ENCODE assay signal across 8 mouse cellular contexts in genomic region chr11:23047663-23048582, GRCm38 (mm10). TPM values are rescaled to one million over a fixed set of nuclear protein-coding genes. Genes with fewer than 3 reads are reported as not detected.
DNase-seq lines count a peak whose midpoint lies in the region; ATAC-seq and TF ChIP-seq lines count a peak whose summit lies in the region.

No protein-coding gene starts in this region.

- H3K27ac ChIP-seq in lung, embryonic 16.5 days (ENCODE audit: low read length), result no peak overlapping the region
- no peak overlapping the region for H3K27ac ChIP-seq in embryonic facial prominence, embryonic 13.5 days
- H3K27ac ChIP-seq in intestine, embryonic 16.5 days (ENCODE audit: low read length), result no peak overlapping the region
- no peak overlapping the region for H3K27ac ChIP-seq in olfactory bulb, adult 2 months (ENCODE audit: insufficient read depth, low read depth, low read length)

- no peak for DNase-seq in lung, adult 18-20 months
- no peak for DNase-seq in left cerebral cortex, postnatal 14 days (ENCODE audit: low spot score in 2 of 2)
- DNase-seq in left cerebral cortex, postnatal 4 days, result no peak
- DNase-seq in adrenal gland, adult 2 months, result no peak

- no peak for ATAC-seq in lung, embryonic 16.5 days (ENCODE audit: low read depth)
- peak; percentile 20; the same call in 1 of the 2 replicates for ATAC-seq in embryonic facial prominence, embryonic 13.5 days (ENCODE audit: insufficient number of reproducible peaks, insufficient read depth, low FRiP score, low TSS enrichment, low read depth)
- peak; percentile 64 for ATAC-seq in intestine, embryonic 16.5 days

- H3K9me3 ChIP-seq in lung, embryonic 16.5 days (ENCODE audit: control insufficient read depth, low read length), result no peaks in the 10 kb centered on the region
- H3K9me3 ChIP-seq in embryonic facial prominence, embryonic 13.5 days, result no peaks in the 10 kb centered on the region
- no peaks in the 10 kb centered on the region for H3K9me3 ChIP-seq in intestine, embryonic 16.5 days (ENCODE audit: control insufficient read depth, low read length)

- WGBS in lung, embryonic 16.5 days, result 29% methylated on average over 20 of the region's 20 CpGs
- WGBS in embryonic facial prominence, embryonic 13.5 days, result 34% methylated on average over 20 of the region's 20 CpGs
- WGBS in intestine, embryonic 16.5 days, result 25% methylated on average over 20 of the region's 20 CpGs
- 52% methylated on average over 20 of the region's 20 CpGs for WGBS in olfactory bulb, adult 2 months

- peak overlapping the region; percentile 34 for H3K4me2 ChIP-seq in lung, embryonic 16.5 days (ENCODE audit: low read depth, low read length)
- peak overlapping the region; percentile 45 for H3K4me2 ChIP-seq in embryonic facial prominence, embryonic 13.5 days
- peak overlapping the region; percentile 21 for H3K4me2 ChIP-seq in intestine, embryonic 16.5 days (ENCODE audit: low read depth, low read length)

- intact Hi-C loops in left cerebral cortex, postnatal 14 days (cut with DNase I), result no loop called here
- intact Hi-C loops in left cerebral cortex, postnatal 4 days (cut with DNase I), result no loop called here

- no peak overlapping the region for H3K4me3 ChIP-seq in lung, embryonic 16.5 days (ENCODE audit: low read length)
- H3K4me3 ChIP-seq in embryonic facial prominence, embryonic 13.5 days, result peak overlapping the region; percentile 14
- H3K4me3 ChIP-seq in intestine, embryonic 16.5 days (ENCODE audit: low read length), result no peak overlapping the region
- peak overlapping the region; percentile 13 for H3K4me3 ChIP-seq in olfactory bulb, adult 2 months (ENCODE audit: insufficient read depth, low read depth, low read length)

- no peak overlapping the region for H3K9ac ChIP-seq in lung, embryonic 16.5 days (ENCODE audit: low read length)
- 0 out of 2 replicates have a peak overlapping the region, but pooled peaks have one; percentile 27 for H3K9ac ChIP-seq in embryonic facial prominence, embryonic 13.5 days
- H3K9ac ChIP-seq in intestine, embryonic 16.5 days (ENCODE audit: low read depth, low read length), result no peak overlapping the region

- H3K27me3 ChIP-seq in lung, embryonic 16.5 days (ENCODE audit: control insufficient read depth, insufficient read depth, low read depth, low read length), result no peaks in the 10 kb centered on the region
- no peaks in the 10 kb centered on the region for H3K27me3 ChIP-seq in embryonic facial prominence, embryonic 13.5 days
- H3K27me3 ChIP-seq in intestine, embryonic 16.5 days (replicated peaks; ENCODE audit: control insufficient read depth, insufficient read depth, low read length), result no peaks in the 10 kb centered on the region

- H3K4me1 ChIP-seq in lung, embryonic 16.5 days (replicated peaks; ENCODE audit: control insufficient read depth, insufficient read depth, low read length), result no peaks in the 10 kb centered on the region
- peaks cover 10% of the 10 kb centered on the region for H3K4me1 ChIP-seq in embryonic facial prominence, embryonic 13.5 days
- peaks cover 3% of the 10 kb centered on the region; the same call in 1 of the 2 replicates for H3K4me1 ChIP-seq in intestine, embryonic 16.5 days (ENCODE audit: control insufficient read depth, insufficient read depth, low read length)
- H3K4me1 ChIP-seq in olfactory bulb, adult 2 months (ENCODE audit: control insufficient read depth, insufficient read depth, low read length), result peaks cover 3% of the 10 kb centered on the region; the same call in 1 of the 2 replicates

- no peaks in the 10 kb centered on the region for H3K36me3 ChIP-seq in lung, embryonic 16.5 days (ENCODE audit: control insufficient read depth, insufficient read depth, low read length)
- H3K36me3 ChIP-seq in embryonic facial prominence, embryonic 13.5 days, result no peaks in the 10 kb centered on the region
- H3K36me3 ChIP-seq in intestine, embryonic 16.5 days (ENCODE audit: control insufficient read depth, insufficient read depth, low read length), result no peaks in the 10 kb centered on the region

- no peak for TF ChIP-seq POLR2A in olfactory bulb, adult 2 months (IDR thresholded peaks at IDR 0.05; ENCODE audit: insufficient read depth, low read depth, low read length)

- TF ChIP-seq CTCF in olfactory bulb, adult 2 months (IDR thresholded peaks at IDR 0.05; ENCODE audit: insufficient read depth, low read depth, low read length), result no peak

RNA-seq across cellular contexts. Expression of gene Fam161a, which starts 40.6 kb away (rescaled TPM):
- polyA plus RNA-seq in lung, embryonic 16.5 days (2015; fragmentation: Nextera tagmentation; extraction: Ambion mirVana), result 10.8 and 12.0 TPM in 2 replicates
- 3.6 and 3.7 TPM in 2 replicates for polyA plus RNA-seq in embryonic facial prominence, embryonic 13.5 days (2015; fragmentation: Nextera tagmentation; extraction: Ambion mirVana)
- polyA plus RNA-seq in intestine, embryonic 16.5 days (2015; fragmentation: Nextera tagmentation; extraction: Ambion mirVana), result 1.5 and 2.7 TPM in 2 replicates
- polyA plus RNA-seq in olfactory bulb, adult 2 months (2012; ENCODE audit: insufficient read depth, insufficient read length, low replicate concordance, missing spikeins), result not detected in 2 replicates
- total RNA-seq in left cerebral cortex, postnatal 14 days (2021), result 1 to 10 TPM; 2.9 to 3.9 TPM
- total RNA-seq in left cerebral cortex, postnatal 4 days (2021), result 1 to 10 TPM; 3.9 to 4.3 TPM
- total RNA-seq in adrenal gland, adult 2 months (2021), result 10 to 100 TPM; 18.3 to 30.5 TPM
- 0.54 and 0.91 TPM in 2 replicates for polyA plus RNA-seq in adrenal gland, adult 2 months (2012; rRNA removed)

RNA-seq across cellular contexts. Expression of gene Cct4, which starts 57.6 kb away (rescaled TPM):
- polyA plus RNA-seq in lung, embryonic 16.5 days (2015; fragmentation: Nextera tagmentation; extraction: Ambion mirVana), result 237 and 240 TPM in 2 replicates
- polyA plus RNA-seq in embryonic facial prominence, embryonic 13.5 days (2015; fragmentation: Nextera tagmentation; extraction: Ambion mirVana), result 285 and 289 TPM in 2 replicates
- 214 and 241 TPM in 2 replicates for polyA plus RNA-seq in intestine, embryonic 16.5 days (2015; fragmentation: Nextera tagmentation; extraction: Ambion mirVana)
- not detected in 2 replicates for polyA plus RNA-seq in olfactory bulb, adult 2 months (2012; ENCODE audit: insufficient read depth, insufficient read length, low replicate concordance, missing spikeins)
- 100 to 1,000 TPM in 1 of 2 experiments, 10 to 100 TPM in 1; 94.9 to 101 TPM for total RNA-seq in left cerebral cortex, postnatal 14 days (2021)
- total RNA-seq in left cerebral cortex, postnatal 4 days (2021), result 100 to 1,000 TPM; 194 to 197 TPM
- 100 to 1,000 TPM; 155 to 210 TPM for total RNA-seq in adrenal gland, adult 2 months (2021)
- polyA plus RNA-seq in adrenal gland, adult 2 months (2012; rRNA removed), result 353 and 361 TPM in 2 replicates

Comparison
In these comparisons a context has a peak if more than half of its experiments do, and no peak if none do; other contexts are left out.
1. H3K4me3 ChIP-seq: peak in embryonic facial prominence, embryonic 13.5 days (single experiment) and olfactory bulb, adult 2 months (single experiment); none in lung, embryonic 16.5 days (single experiment) and intestine, embryonic 16.5 days (single experiment).
2. Peak in every context shown above with its lines, with median percentiles within 50 percentile points of each other: H3K4me2 ChIP-seq.